Mouse (Mus musculus) right cerebral cortex, postnatal 4 days (tissue): ENCODE data around the gene Kcnip4.

Source experiments
- DNase-seq: peaks from one replicate; pipeline ENCODE4 v3.0.0-alpha.2; 2022

The Kcnip4 gene

DNA sequence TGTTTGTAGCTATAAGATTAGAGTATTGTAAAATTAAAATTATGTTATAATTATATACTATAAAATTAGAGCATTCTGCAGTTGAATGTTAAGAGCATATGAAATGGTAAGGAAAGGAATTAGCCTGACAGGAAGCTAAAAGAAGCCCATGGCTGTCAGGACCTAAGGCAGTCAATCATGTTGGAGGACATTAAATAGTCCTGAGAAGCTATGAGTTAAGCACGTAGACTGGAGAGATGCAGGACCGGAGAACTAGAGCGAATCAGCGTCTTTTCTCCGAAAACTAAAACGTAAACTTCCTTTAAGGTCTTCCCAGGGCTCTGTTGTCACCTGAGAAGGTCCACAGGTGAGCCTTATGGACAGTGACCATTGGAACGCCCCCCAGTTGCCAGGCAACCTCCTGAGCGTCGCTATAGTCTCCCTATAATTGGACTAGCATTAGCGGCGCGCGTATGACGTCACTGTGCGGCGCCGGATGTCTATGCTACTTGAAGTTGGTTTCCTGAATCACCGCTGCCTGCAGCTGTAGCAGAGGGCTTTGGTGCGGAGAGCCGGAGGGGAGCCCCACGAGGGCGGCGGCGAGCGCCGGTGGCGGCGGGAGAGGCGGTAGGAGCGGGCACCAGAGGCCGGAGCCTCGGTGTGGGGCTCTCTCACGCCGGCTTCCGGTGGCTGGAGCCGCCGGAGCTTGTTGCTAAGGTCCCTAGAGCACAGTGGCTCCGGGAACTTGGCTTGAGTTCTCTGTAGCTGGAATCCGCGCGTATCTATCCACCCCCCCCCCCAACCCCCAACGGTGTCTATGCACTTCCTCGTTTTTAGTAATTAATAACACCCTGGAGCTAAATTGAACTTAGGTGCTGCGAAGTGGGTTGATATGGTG lies 1152.6 kb downstream of the Kcnip4 start:
- DNase-seq, result peak; percentile 94

DNA sequence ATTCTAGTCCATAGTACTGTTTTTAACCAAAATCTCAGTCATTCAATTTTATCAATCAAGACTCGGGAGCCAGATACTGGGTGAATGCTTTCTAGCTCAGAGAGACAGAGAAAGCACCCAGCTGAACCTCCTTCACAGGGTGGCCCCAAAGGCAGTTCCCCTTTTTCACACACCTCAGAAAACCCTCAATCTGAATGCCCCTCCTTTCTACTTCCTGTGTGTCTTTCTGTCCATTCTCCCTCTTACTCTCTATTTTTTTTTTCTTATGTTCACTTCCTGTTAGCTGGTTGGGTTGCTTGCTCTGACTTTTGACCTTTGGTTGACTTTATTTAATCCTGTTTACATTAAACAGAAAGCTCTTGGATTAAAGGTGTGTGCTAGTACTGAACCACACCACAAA lies 1175.4 kb downstream of the Kcnip4 start:
- no peak for DNase-seq

DNA sequence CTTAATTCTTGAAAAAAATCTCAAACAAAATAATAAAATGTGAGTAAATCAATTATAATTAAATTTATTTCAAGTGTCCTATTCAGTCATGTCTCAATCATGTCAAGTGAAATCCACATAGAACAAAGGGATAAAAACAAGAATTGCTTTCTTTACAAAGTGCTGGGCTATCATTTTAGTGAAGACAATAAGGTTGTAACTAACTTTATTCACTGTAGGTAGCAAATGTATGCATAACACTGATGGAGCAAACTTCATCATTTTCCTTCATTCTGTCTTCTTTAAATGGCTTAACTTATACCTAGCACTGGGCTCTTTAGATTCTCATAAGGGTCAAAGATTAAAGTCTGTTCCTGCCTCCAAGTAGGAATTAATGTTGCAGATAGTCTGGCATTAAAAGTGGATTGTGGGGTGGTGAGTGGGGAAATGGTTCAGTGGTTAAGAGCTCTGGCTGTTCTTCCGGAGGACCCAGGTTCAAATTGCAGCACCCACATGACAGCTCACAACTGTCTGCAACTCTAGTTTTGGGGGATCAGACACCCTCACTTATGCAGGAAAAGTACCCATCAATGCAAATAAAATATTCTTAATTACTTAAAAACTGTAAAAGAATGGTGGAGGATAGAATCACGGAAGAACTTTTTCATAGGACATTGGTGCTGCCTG lies 1178.6 kb downstream of the Kcnip4 start:
- no peak for DNase-seq

- DNase-seq, result no peak
These were observed 1179.4 kb downstream of the Kcnip4 start for GRCm38 (mm10) chr5:48345095-48345982.

DNA sequence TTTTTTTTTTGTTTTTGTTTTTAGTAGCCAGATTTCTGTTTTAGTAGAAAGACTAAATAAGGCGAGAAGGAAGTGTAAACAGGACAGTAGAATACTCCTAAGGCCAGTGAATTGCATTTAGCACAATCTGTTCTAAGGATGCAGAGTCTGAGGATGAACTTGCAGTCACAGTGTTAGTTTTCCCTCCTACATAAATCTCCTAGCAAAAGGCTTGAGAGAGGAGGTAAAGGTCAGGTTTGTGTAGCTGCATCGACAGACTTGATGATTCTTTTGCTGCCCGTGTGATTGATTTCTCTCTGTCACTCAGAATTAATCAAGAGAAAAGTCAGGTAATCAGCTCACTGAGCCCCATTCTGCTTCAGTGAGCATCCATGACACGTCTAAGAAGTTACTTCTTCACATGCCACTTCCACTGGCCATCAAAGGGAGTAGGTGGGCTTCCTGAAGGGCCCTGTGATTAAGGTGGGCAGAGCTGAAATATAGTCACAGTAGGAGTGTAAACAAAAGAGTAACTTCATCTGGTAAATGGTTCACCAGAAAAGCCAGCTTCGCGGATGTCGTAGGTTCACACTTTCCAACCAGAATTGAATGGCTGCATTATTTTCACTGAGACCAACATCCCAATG lies 1183.8 kb downstream of the Kcnip4 start:
- no peak for DNase-seq
